Mouse (Mus musculus): ENCODE measurements around the gene Ythdf2. TPM values are rescaled to one million over a fixed set of nuclear protein-coding genes. Genes with fewer than 3 reads are reported as not detected.

The Ythdf2 gene
- 38.0 TPM in 2 replicates for polyA plus RNA-seq (2012; rRNA removed)

GRCm38 (mm10) chr4:132211953-132212734 is at the start of gene Ythdf2:
Gene Ythdf2 (minus strand): TSS chr4:132212303.

DNA sequence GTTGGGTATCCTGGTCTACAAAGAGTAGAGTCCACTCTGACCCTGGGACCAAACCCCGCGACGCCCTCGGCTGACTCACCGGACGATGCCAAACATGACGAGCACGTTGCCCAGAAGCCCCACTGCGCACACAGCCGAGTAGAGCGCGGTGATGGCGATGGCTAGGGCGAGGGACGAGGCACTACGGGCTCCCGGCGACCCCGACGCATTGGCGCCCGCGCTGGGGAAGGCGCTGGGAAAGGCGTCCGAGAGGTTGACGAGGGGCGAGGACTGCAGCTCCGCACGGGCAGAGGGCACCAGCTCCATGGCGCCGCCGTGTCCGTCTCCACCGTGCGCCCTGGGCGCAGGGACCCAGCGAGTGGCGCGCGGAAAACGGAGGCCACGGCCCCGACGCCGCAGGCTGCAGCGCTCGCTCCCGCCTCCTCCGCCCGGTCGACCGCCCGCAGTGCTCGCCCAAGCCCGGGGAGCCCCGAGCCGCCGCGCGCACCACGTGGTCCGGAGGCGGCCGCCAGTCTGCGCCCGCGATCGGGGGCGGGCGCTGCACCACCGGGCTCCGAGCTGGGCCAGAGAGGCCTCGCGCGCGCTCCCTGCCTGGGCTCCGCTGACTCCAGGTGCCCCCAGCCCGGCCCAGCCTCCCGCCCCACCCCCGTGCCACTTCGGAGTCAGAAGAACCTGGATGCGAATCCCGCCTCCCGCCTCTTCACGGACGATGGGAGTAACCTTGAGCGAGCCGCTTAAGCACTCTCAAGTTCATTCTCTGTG is 67.8 kb downstream of the Ythdf2 start, which contains the start of gene Oprd1:
Gene Oprd1, minus strand, starts transcription at position 407 of the 762 bp plus-strand sequence.

Other genes with a start within 250 kb of the Ythdf2 start
- gene Gm10300, start 137.6 kb downstream of the Ythdf2 start, polyA plus RNA-seq (2012; rRNA removed), result not detected in 2 replicates
- 62.9 and 63.9 TPM in 2 replicates for gene Epb41, start 137.0 kb downstream of the Ythdf2 start, polyA plus RNA-seq (2012; rRNA removed)
- gene Oprd1, start 67.8 kb downstream of the Ythdf2 start, polyA plus RNA-seq (2012; rRNA removed), result 1.2 and 1.4 TPM in 2 replicates
- 26.1 and 27.9 TPM in 2 replicates for gene Gmeb1, start 49.3 kb upstream of the Ythdf2 start, polyA plus RNA-seq (2012; rRNA removed)
- gene Taf12, start 62.1 kb upstream of the Ythdf2 start, polyA plus RNA-seq (2012; rRNA removed), result 24.1 and 24.3 TPM in 2 replicates
- gene Rab42, start 91.1 kb upstream of the Ythdf2 start, polyA plus RNA-seq (2012; rRNA removed), result 2.0 TPM in 2 replicates
- 25.1 and 25.8 TPM in 2 replicates for gene Trnau1ap, start 117.2 kb upstream of the Ythdf2 start, polyA plus RNA-seq (2012; rRNA removed)
- 14.2 and 15.0 TPM in 2 replicates for gene Rcc1, start 141.3 kb upstream of the Ythdf2 start, polyA plus RNA-seq (2012; rRNA removed)
- 7.2 and 7.6 TPM in 2 replicates for gene Phactr4, start 210.2 kb upstream of the Ythdf2 start, polyA plus RNA-seq (2012; rRNA removed)